In genomic region chr4:110242879-110243278, GRCm38 (mm10) we compare ENCODE assay signal across 20 mouse cellular contexts.
"Had no signal": no experiment of that assay in that cellular context is flagged by ENCODE, and none has a peak within 500 bp of the region (broad histone marks: within the 10 kb centered on the region; RNA-seq: fewer than 3 reads in every experiment).

No protein-coding gene starts in this region.

- H3K36me3 ChIP-seq: liver, embryonic 13.5 days had no signal

- H3K4me1 ChIP-seq: liver, embryonic 13.5 days; neural tube, embryonic 13.5 days had no signal

- H3K4me3 ChIP-seq: layer of hippocampus, adult 2 months; left cerebral cortex, adult 2 months; liver, embryonic 13.5 days; myocyte; neural tube, embryonic 13.5 days had no signal

- H3K9ac ChIP-seq: liver, embryonic 13.5 days; neural tube, embryonic 13.5 days had no signal

- ATAC-seq: midbrain, embryonic 16.5 days had no signal

- H3K9me3 ChIP-seq: liver, embryonic 13.5 days; neural tube, embryonic 13.5 days had no signal

- DNase-seq: kidney, postnatal 25 days; layer of hippocampus, adult 9-11 months; layer of hippocampus, postnatal 36 days; liver, embryonic 13.5 days; lung, adult 2 months; lung, postnatal 14 days; lung, postnatal 4 days; right cerebral cortex, adult 18-20 months; right cerebral cortex, postnatal 14 days; right cerebral cortex, postnatal 4 days; thymus, adult 2 months; thymus, postnatal 14 days; thymus, postnatal 4 days had no signal

- H3K4me2 ChIP-seq: liver, embryonic 13.5 days; midbrain, embryonic 11.5 days; neural tube, embryonic 13.5 days had no signal

- H3K27ac ChIP-seq: layer of hippocampus, adult 2 months; left cerebral cortex, adult 2 months; liver, embryonic 13.5 days; neural tube, embryonic 13.5 days; stomach, postnatal 0 days had no signal

- H3K27me3 ChIP-seq: liver, embryonic 13.5 days; neural tube, embryonic 13.5 days had no signal
